14 mouse cellular contexts compared by ENCODE assay signal in the genomic region with DNA sequence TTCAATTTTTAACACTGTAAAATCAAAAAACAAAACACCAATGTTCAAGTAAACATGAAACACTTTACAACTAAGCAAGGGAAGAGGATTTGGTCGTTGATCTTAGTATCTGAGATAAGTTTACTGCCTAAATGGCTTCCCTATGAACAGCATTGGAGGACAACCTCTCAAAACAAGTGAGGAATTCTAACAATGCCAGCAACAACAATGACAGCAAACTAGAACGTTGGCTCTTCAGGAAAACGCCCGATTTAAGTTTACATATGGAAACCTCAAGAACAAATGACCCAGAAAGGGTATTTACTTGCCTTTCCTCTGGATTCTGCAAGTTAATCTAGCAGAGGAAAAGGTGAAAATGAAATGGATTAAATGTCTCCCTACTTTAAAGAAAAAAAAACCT.
"Had no signal": no experiment of that assay in that cellular context is flagged by ENCODE, and none has a peak within 500 bp of the region (broad histone marks: within the 10 kb centered on the region; RNA-seq: fewer than 3 reads in every experiment).

No protein-coding gene starts in this region.

- DNase-seq: lung, adult 18-20 months; lung, embryonic 14.5 days; lung, postnatal 10 days; lung, postnatal 4 days; midbrain, embryonic 14.5 days; right cerebral cortex, postnatal 14 days; thymus, postnatal 25 days; thymus, postnatal 4 days had no signal

- H3K27ac ChIP-seq: midbrain, embryonic 10.5 days; midbrain, embryonic 12.5 days; neural tube, embryonic 12.5 days; stomach, embryonic 15.5 days; stomach, postnatal 0 days had no signal

- H3K9me3 ChIP-seq: midbrain, embryonic 10.5 days; midbrain, embryonic 12.5 days; neural tube, embryonic 12.5 days; stomach, embryonic 15.5 days had no signal

- H3K4me1 ChIP-seq: midbrain, embryonic 10.5 days; midbrain, embryonic 12.5 days; neural tube, embryonic 12.5 days; stomach, embryonic 15.5 days had no signal

- ATAC-seq: midbrain, embryonic 16.5 days had no signal

- H3K9ac ChIP-seq: lung, embryonic 14.5 days; midbrain, embryonic 12.5 days; neural tube, embryonic 12.5 days; stomach, embryonic 15.5 days had no signal

- H3K27me3 ChIP-seq: midbrain, embryonic 12.5 days; neural tube, embryonic 12.5 days; stomach, embryonic 15.5 days had no signal

- H3K4me2 ChIP-seq: lung, embryonic 14.5 days; midbrain, embryonic 12.5 days; neural tube, embryonic 12.5 days; stomach, embryonic 15.5 days had no signal

- H3K4me3 ChIP-seq: midbrain, embryonic 10.5 days; midbrain, embryonic 12.5 days; neural tube, embryonic 12.5 days; stomach, embryonic 15.5 days had no signal
